Mouse (Mus musculus) heart, embryonic 14.5 days (tissue): ENCODE data around the gene Olfr1031. TPM values are rescaled to one million over a fixed set of nuclear protein-coding genes. Genes with fewer than 3 reads are reported as not detected.

ENCODE experiments used
- polyA plus RNA-seq: library from polyadenylated mRNA; unstranded; fragments of >200 nt; fragmentation: Nextera tagmentation; extraction: Ambion mirVana; gene quantifications from 2 replicates; pipeline ENCODE4 v1.2.1, GENCODE M21; 2014

Olfr1031 gene
- polyA plus RNA-seq, 1 experiment from 2014 or later: not detected

Other genes starting within 250 kb of the Olfr1031 start
- not detected in 2 replicates for gene Olfr1012, start 227.5 kb upstream of the Olfr1031 start, polyA plus RNA-seq
- not detected in 2 replicates for gene Olfr1013, start 223.2 kb upstream of the Olfr1031 start, polyA plus RNA-seq
- gene Olfr1014, start 217.6 kb upstream of the Olfr1031 start, polyA plus RNA-seq: not detected in 2 replicates
- not detected in 2 replicates for gene Olfr1015, start 208.3 kb upstream of the Olfr1031 start, polyA plus RNA-seq
- gene Olfr1016, start 187.8 kb upstream of the Olfr1031 start, polyA plus RNA-seq: not detected in 2 replicates
- gene Olfr1018, start 171.8 kb upstream of the Olfr1031 start, polyA plus RNA-seq: not detected in 2 replicates
- gene Olfr1019, start 144.8 kb upstream of the Olfr1031 start, polyA plus RNA-seq: not detected in 2 replicates
- not detected in 2 replicates for gene Olfr1020, start 143.3 kb upstream of the Olfr1031 start, polyA plus RNA-seq
- gene Olfr1022, start 121.7 kb upstream of the Olfr1031 start, polyA plus RNA-seq: not detected in 2 replicates
- not detected in 2 replicates for gene Olfr1023, start 104.7 kb upstream of the Olfr1031 start, polyA plus RNA-seq
- gene Olfr1024, start 85.3 kb upstream of the Olfr1031 start, polyA plus RNA-seq: not detected in 2 replicates
- gene Olfr1025-ps1, start 75.1 kb upstream of the Olfr1031 start, polyA plus RNA-seq: not detected in 2 replicates
- gene Olfr1026, start 68.7 kb upstream of the Olfr1031 start, polyA plus RNA-seq: not detected in 2 replicates
- gene Olfr1028, start 39.9 kb upstream of the Olfr1031 start, polyA plus RNA-seq: not detected in 2 replicates
- gene Olfr1029, start 16.4 kb upstream of the Olfr1031 start, polyA plus RNA-seq: not detected in 2 replicates
- not detected in 2 replicates for gene Olfr1030, start 11.0 kb upstream of the Olfr1031 start, polyA plus RNA-seq
- not detected in 2 replicates for gene Olfr1032, start 15.2 kb downstream of the Olfr1031 start, polyA plus RNA-seq
- 2.7 and 3.9 TPM in 2 replicates for gene Olfr1033, start 30.3 kb downstream of the Olfr1031 start, polyA plus RNA-seq
- 0.08 and 0.12 TPM in 2 replicates for gene Olfr1034, start 55.6 kb downstream of the Olfr1031 start, polyA plus RNA-seq
- gene Olfr1036, start 83.7 kb downstream of the Olfr1031 start, polyA plus RNA-seq: not detected in 2 replicates
- gene Olfr1037, start 97.1 kb downstream of the Olfr1031 start, polyA plus RNA-seq: not detected in 2 replicates
- not detected in 2 replicates for gene Olfr1039, start 145.6 kb downstream of the Olfr1031 start, polyA plus RNA-seq
- gene Olfr1040, start 156.4 kb downstream of the Olfr1031 start, polyA plus RNA-seq: not detected in 2 replicates
- gene Olfr1042, start 171.5 kb downstream of the Olfr1031 start, polyA plus RNA-seq: not detected in 2 replicates
- gene Olfr1043, start 177.2 kb downstream of the Olfr1031 start, polyA plus RNA-seq: not detected in 2 replicates
- gene Olfr1044, start 187.5 kb downstream of the Olfr1031 start, polyA plus RNA-seq: not detected in 2 replicates
- not detected in 2 replicates for gene Olfr52, start 195.4 kb downstream of the Olfr1031 start, polyA plus RNA-seq
- not detected in 2 replicates for gene Olfr1045, start 212.7 kb downstream of the Olfr1031 start, polyA plus RNA-seq
- not detected in 2 replicates for gene Olfr1046, start 229.0 kb downstream of the Olfr1031 start, polyA plus RNA-seq
- gene Olfr1047, start 241.1 kb downstream of the Olfr1031 start, polyA plus RNA-seq: not detected in 2 replicates
- not detected in 2 replicates for gene Olfr1048, start 250.0 kb downstream of the Olfr1031 start, polyA plus RNA-seq